Mouse (Mus musculus) forebrain, embryonic 12.5 days (tissue): ENCODE measurements around the gene Zfp526. TPM values are rescaled to one million over a fixed set of nuclear protein-coding genes. Genes with fewer than 3 reads are reported as not detected.
A peak's percentile ranks its signal among the peaks of the same experiment; 100 is the strongest.

Experiments used
- ATAC-seq: fragments of 200-750 bp; cut with Nextera tagmentation; 2 replicates; pipeline ENCODE4 v1.8.0; 2017; ENCODE audit warnings: moderate TSS enrichment; ENCODE audit not compliant: low FRiP score
- H3K27ac ChIP-seq: fragments of 300-500 bp; sonication (generic); 2 replicates; pipeline ENCODE4 v1.5.1; 2016; ENCODE audit warnings: mild to moderate bottlenecking
- H3K27me3 ChIP-seq: fragments of 300-500 bp; sonication (generic); 2 replicates; pipeline ENCODE4 v1.6.1; 2016; ENCODE audit warnings: mild to moderate bottlenecking
- H3K36me3 ChIP-seq: fragments of 300-500 bp; sonication (generic); replicated peaks from 2 replicates; pipeline ENCODE4 v1.6.1; 2016; ENCODE audit warnings: mild to moderate bottlenecking
- H3K4me1 ChIP-seq: fragments of 300-500 bp; sonication (generic); 2 replicates; pipeline ENCODE4 v1.6.1; 2016
- H3K4me2 ChIP-seq: fragments of 300-500 bp; sonication (generic); 2 replicates; pipeline ENCODE4 v1.6.1; 2016; ENCODE audit warnings: mild to moderate bottlenecking, moderate library complexity
- H3K4me3 ChIP-seq: fragments of 300-500 bp; sonication (generic); replicated peaks from 2 replicates; pipeline ENCODE4 v1.5.1; 2016; ENCODE audit warnings: mild to moderate bottlenecking
- H3K9ac ChIP-seq: fragments of 300-500 bp; sonication (generic); 2 replicates; pipeline ENCODE4 v1.6.1; 2016; ENCODE audit warnings: mild to moderate bottlenecking
- H3K9me3 ChIP-seq: fragments of 300-500 bp; sonication (generic); 2 replicates; pipeline ENCODE4 v1.6.1; 2016
- WGBS: fragments of 180-500 bp; shearing (Covaris S2); methylation state at CpG from one replicate; pipeline ENCODE4 v1.1.7; 2016; 5-methylcytosine and 5-hydroxymethylcytosine counted together
- polyA plus RNA-seq: library from polyadenylated mRNA; unstranded; fragments of >200 nt; fragmentation: Nextera tagmentation; extraction: Ambion mirVana; gene quantifications from 2 replicates; pipeline ENCODE4 v1.2.1, GENCODE M21; 2016

Zfp526 gene
- polyA plus RNA-seq, 1 experiment from 2014 or later = 2.7 TPM

- peaks cover 13% of the 10 kb centered on the region for H3K36me3 ChIP-seq
- H3K4me1 ChIP-seq = peaks cover 23% of the 10 kb centered on the region
- no peaks in the 10 kb centered on the region for H3K9me3 ChIP-seq
- H3K27ac ChIP-seq = peak within 1 kb of the TSS; percentile 89
- peak within 1 kb of the TSS; percentile 69 for H3K4me3 ChIP-seq
- peak within 1 kb of the TSS; percentile 87 for H3K9ac ChIP-seq
- no peaks in the 10 kb centered on the region for H3K27me3 ChIP-seq
- under 1% methylated on average over 29 of the region's 29 CpGs for WGBS
- H3K4me2 ChIP-seq = peak within 1 kb of the TSS; percentile 68
- ATAC-seq = peak; percentile 87
Measured at GRCm38 (mm10) chr7:25267301-25267750, 46.1 kb downstream of the Zfp526 start, which contains the start of gene Cic. Gene Cic (plus strand): TSS chr7:25267704.

DNA sequence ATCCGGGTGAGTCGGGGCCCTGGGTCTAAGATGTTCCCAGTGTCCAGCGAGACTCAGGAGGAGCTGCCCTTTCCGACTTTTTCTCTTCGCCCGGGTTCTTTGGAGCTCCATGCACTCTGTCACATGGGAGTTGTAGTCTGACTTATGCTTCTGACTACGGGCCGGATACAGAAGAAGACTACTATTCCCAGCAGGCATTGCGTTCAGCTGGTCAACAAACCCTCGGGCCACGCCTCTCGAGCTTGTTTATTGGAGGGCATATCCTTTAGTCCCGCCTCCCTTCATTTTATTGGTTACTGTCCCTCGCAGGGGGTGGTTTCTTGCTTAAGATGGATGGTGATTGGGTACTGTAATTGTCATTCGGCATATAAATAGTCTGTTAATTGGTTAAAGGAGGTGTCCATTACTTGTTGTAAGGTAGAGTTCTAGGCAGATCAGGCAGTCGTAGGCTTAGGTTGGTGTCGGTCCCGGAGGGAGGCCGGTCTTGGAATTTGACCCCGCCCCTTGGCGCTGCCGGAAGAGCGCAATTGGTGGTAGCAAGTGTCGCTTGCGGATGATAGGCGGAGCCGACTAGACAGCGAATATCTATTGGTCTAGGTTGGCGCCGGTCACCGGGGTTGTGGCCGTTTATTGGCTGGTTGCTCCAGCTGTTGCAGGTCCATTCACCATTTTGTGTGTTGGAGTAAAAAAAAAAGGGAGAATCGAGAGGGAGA, 46.7 kb downstream of the Zfp526 start:
- peaks cover 19% of the 10 kb centered on the region for H3K36me3 ChIP-seq
- under 1% methylated on average over 33 of the region's 33 CpGs for WGBS
- no peaks in the 10 kb centered on the region for H3K9me3 ChIP-seq
- H3K4me3 ChIP-seq = peak overlapping the region; percentile 69
- H3K4me1 ChIP-seq = peaks cover 23% of the 10 kb centered on the region
- peak overlapping the region; percentile 87 for H3K9ac ChIP-seq
- H3K4me2 ChIP-seq = peak overlapping the region; percentile 68
- H3K27ac ChIP-seq = peak overlapping the region; percentile 89
- ATAC-seq = peak; percentile 95
- H3K27me3 ChIP-seq = no peaks in the 10 kb centered on the region

DNA sequence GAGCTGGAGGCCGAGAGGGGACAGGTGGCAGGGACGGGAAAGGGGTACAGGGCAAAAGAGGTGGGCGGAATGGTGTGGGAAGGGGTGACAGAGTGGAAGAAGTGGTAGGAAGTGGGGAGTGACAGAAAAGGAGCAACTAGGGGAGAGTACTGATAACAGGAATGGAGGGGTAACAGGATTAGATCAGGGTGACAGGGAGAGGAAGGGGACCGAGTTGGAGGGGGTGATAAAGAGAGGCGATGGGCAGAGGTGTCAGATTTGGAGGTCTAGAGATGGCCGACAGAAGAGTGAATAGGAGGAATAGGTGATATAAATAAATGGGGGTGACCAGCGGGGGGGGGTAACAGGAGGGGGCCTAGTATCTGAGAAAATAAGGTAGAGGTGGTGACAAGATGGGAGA, 47.4 kb downstream of the Zfp526 start:
- Histone ChIP-seq H3K27ac (peak overlapping the region; percentile 85), H3K27me3 (no peaks in the 10 kb centered on the region), H3K4me1 (peaks cover 23% of the 10 kb centered on the region), H3K9ac (peak overlapping the region; percentile 87), H3K36me3 (peaks cover 26% of the 10 kb centered on the region), H3K4me2 (peak overlapping the region; percentile 68), H3K9me3 (no peaks in the 10 kb centered on the region), H3K4me3 (peak overlapping the region; percentile 69)
- 0 out of 2 replicates have a peak, but pooled peaks have one; percentile 0 for ATAC-seq
- 6% methylated on average over 7 of the region's 7 CpGs for WGBS

GRCm38 (mm10) chr7:25269029-25269428, 47.8 kb downstream of the Zfp526 start:
- H3K4me2 ChIP-seq = peak overlapping the region; percentile 68
- H3K27me3 ChIP-seq = no peaks in the 10 kb centered on the region
- 0 out of 2 replicates have a peak overlapping the region, but pooled peaks have one; percentile 85 for H3K27ac ChIP-seq
- no peaks in the 10 kb centered on the region for H3K9me3 ChIP-seq
- peaks cover 30% of the 10 kb centered on the region for H3K36me3 ChIP-seq
- peaks cover 23% of the 10 kb centered on the region for H3K4me1 ChIP-seq
- ATAC-seq = no peak
- peak overlapping the region; percentile 87 for H3K9ac ChIP-seq
- H3K4me3 ChIP-seq = peak overlapping the region; percentile 69
- WGBS = 52% methylated on average over 4 of the region's 4 CpGs

GRCm38 (mm10) chr7:25269545-25270271, 48.5 kb downstream of the Zfp526 start:
- peak overlapping the region; percentile 68 for H3K4me2 ChIP-seq
- peak overlapping the region; percentile 87; the same call in 1 of the 2 replicates for H3K9ac ChIP-seq
- no peak for ATAC-seq
- no peaks in the 10 kb centered on the region for H3K9me3 ChIP-seq
- H3K4me1 ChIP-seq = peaks cover 23% of the 10 kb centered on the region
- H3K27me3 ChIP-seq = no peaks in the 10 kb centered on the region
- H3K4me3 ChIP-seq = peak overlapping the region; percentile 69; the same call in 1 of the 2 replicates
- 88% methylated on average over 8 of the region's 8 CpGs for WGBS
- H3K36me3 ChIP-seq = peaks cover 30% of the 10 kb centered on the region
- H3K27ac ChIP-seq = no peak overlapping the region

DNA sequence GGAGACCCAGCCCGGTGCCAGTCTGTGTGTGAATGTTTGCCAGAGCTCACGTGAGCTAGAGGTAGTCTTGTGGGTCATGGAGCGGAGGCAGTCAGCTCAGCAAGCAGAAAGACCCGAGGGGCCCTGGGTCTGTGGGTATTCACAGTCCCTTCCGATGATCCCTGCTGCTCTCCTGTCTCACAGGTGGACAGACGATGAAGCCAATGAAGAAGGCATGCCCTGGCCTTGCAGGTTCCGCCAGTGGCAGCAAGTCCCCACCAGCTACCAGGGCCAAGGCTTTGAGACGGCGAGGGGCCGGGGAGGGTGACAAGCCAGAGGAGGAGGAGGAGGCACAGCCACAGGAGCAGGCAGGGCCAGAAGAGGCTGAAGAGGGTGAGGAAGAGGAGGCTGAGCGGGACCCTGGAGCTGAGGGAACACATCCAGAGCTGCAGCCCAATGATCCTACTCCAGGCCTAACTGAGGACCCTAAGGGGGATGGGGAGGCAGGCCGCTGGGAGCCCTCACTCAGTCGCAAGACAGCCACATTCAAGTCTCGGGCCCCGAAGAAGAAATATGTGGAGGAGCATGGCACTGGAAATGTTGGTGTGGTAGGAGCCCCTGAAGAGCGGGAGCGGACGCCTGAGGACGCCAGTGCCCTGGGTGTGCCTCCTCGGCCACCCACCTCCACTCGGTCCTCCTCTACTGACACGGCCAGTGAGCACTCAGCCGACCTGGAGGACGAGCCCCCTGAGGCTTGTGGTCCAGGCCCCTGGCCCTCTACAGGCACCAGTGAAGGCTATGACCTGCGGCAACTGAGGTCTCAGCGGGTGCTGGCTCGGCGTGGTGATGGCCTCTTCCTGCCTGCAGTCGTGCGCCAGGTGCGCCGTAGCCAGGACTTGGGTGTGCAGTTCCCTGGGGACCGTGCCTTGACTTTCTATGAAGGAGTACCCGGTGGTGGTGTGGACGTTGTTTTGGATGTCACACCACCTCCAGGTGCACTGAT, 49.7 kb downstream of the Zfp526 start:
- H3K4me2 ChIP-seq = no peak overlapping the region
- peaks cover 29% of the 10 kb centered on the region for H3K4me1 ChIP-seq
- WGBS = 89% methylated on average over 35 of the region's 35 CpGs
- no peak for ATAC-seq
- H3K27ac ChIP-seq = no peak overlapping the region
- no peaks in the 10 kb centered on the region for H3K9me3 ChIP-seq
- no peak overlapping the region for H3K4me3 ChIP-seq
- no peaks in the 10 kb centered on the region for H3K27me3 ChIP-seq
- H3K9ac ChIP-seq = no peak overlapping the region
- peaks cover 30% of the 10 kb centered on the region for H3K36me3 ChIP-seq

- Histone ChIP-seq H3K36me3 (peaks cover 30% of the 10 kb centered on the region), H3K4me1 (peaks cover 30% of the 10 kb centered on the region), H3K27ac (peak overlapping the region; percentile 31; the same call in 1 of the 2 replicates), H3K9ac (no peak overlapping the region), H3K4me2 (no peak overlapping the region), H3K27me3 (no peaks in the 10 kb centered on the region), H3K4me3 (no peak overlapping the region), H3K9me3 (no peaks in the 10 kb centered on the region)
- WGBS = 90% methylated on average over 30 of the region's 30 CpGs
- no peak for ATAC-seq
Measured at GRCm38 (mm10) chr7:25271651-25272444, 50.6 kb downstream of the Zfp526 start.

DNA sequence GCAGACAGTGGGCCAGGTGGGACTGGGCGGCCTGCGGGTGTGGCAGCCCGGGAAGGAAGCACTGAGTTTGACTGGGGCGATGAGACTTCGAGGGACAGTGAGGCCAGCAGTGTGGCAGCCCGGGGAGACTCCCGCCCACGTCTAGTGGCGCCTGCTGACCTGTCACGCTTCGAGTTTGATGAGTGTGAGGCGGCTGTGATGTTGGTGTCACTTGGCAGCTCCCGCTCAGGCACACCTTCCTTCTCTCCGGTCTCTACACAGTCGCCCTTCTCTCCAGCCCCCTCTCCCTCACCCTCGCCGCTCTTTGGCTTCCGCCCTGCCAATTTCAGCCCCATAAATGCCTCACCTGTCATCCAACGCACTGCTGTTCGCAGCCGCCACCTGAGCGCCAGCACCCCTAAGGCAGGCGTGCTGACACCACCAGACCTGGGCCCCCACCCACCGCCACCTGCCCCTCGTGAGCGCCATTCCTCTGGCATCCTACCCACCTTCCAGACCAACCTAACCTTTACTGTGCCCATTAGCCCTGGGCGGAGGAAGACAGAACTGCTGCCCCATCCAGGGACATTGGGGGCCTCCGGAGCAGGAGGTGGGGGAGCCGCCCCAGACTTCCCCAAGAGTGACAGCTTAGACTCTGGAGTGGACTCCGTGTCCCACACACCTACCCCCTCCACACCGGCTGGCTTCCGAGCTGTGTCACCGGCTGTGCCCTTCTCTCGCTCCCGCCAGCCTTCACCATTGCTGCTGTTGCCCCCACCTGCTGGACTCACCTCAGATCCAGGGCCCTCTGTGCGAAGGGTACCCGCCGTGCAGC, 51.4 kb downstream of the Zfp526 start:
- no peak for ATAC-seq
- H3K9ac ChIP-seq = no peak overlapping the region
- no peak overlapping the region for H3K4me2 ChIP-seq
- 90% methylated on average over 38 of the region's 38 CpGs for WGBS
- H3K4me3 ChIP-seq = no peak overlapping the region
- H3K4me1 ChIP-seq = peaks cover 32% of the 10 kb centered on the region
- H3K36me3 ChIP-seq = peaks cover 30% of the 10 kb centered on the region
- no peaks in the 10 kb centered on the region for H3K9me3 ChIP-seq
- H3K27me3 ChIP-seq = no peaks in the 10 kb centered on the region
- H3K27ac ChIP-seq = no peak overlapping the region

GRCm38 (mm10) chr7:25273259-25274241, 52.3 kb downstream of the Zfp526 start:
- peaks cover 36% of the 10 kb centered on the region for H3K4me1 ChIP-seq
- no peak for ATAC-seq
- H3K9me3 ChIP-seq = no peaks in the 10 kb centered on the region
- no peak overlapping the region for H3K9ac ChIP-seq
- WGBS = 93% methylated on average over 22 of the region's 22 CpGs
- no peak overlapping the region for H3K4me2 ChIP-seq
- peaks cover 30% of the 10 kb centered on the region for H3K36me3 ChIP-seq
- no peak overlapping the region for H3K4me3 ChIP-seq
- H3K27ac ChIP-seq = no peak overlapping the region
- no peaks in the 10 kb centered on the region for H3K27me3 ChIP-seq

- Histone ChIP-seq H3K36me3 (peaks cover 30% of the 10 kb centered on the region), H3K9ac (no peak overlapping the region), H3K4me1 (peaks cover 30% of the 10 kb centered on the region), H3K4me2 (no peak overlapping the region), H3K4me3 (no peak overlapping the region), H3K27ac (no peak overlapping the region), H3K27me3 (no peaks in the 10 kb centered on the region), H3K9me3 (no peaks in the 10 kb centered on the region)
- no peak for ATAC-seq
- WGBS = 75% methylated on average over 5 of the region's 5 CpGs
Measured at GRCm38 (mm10) chr7:25274571-25274970, 53.3 kb downstream of the Zfp526 start.
